Mouse (Mus musculus) right cerebral cortex, postnatal 4 days (tissue): Measurements from ENCODE around the gene Slc12a6.

Experiments used
- DNase-seq: peaks from one replicate; pipeline ENCODE4 v3.0.0-alpha.2; 2022

Slc12a6 gene

GRCm38 (mm10) chr2:112393958-112394357 is 128.3 kb downstream of the Slc12a6 start:
- no peak for DNase-seq

- no peak for DNase-seq
These were observed 131.0 kb downstream of the Slc12a6 start for GRCm38 (mm10) chr2:112396649-112397048.

GRCm38 (mm10) chr2:112407030-112407429 is 141.4 kb downstream of the Slc12a6 start:
- DNase-seq: no peak
